Mouse (Mus musculus): ENCODE data around the gene Polr3b.
A peak's percentile ranks its signal among the peaks of the same experiment; 100 is the strongest.

Gene Polr3b

DNA sequence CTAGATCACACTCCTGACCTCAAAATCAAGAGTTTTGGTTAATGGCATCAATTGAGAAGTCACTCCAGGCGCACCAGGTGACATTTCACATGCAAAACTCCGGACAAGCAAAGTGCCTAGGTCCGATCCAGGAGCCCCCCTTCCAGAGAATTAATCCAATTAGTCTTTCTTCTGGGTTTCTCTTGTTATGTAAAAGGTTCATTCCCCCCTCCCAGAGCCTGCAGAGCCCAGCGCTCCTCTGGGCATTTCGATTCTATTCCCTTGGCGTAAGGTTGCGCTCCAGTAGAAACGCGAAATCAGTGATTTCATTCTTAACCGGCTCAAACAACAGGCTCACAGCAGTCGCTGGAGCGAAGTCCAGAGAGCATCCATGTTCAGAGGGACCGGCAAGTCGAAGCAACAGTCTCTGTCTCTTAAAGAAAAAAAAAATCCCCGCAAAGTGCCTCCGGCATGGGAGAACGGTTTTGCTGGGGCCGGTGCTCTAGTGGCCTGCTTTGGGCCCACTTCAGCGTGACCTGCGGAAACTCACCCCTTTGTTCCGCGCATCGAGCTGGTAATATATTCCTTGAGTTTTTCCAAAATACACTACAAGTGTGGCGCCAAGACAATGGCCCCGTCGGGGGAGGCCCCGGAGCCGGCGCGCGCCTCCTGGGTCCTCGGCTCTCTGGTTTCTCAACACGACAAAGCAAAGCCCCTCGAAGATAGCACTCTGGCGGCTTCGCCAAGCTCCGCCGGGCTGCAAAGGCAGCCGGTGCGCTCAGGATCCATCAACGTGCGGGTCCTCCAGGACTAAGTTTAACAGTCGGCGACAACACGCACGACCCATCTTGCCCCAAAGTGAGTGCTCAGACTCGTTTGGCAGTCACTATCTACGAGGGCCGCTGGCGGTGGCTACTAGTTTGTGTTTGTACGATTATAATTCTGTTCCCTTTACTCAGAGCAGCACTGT lies 136.7 kb downstream of the Polr3b start:
- no peak for DNase-seq (ENCODE audit: low read depth, low spot score)

DNA sequence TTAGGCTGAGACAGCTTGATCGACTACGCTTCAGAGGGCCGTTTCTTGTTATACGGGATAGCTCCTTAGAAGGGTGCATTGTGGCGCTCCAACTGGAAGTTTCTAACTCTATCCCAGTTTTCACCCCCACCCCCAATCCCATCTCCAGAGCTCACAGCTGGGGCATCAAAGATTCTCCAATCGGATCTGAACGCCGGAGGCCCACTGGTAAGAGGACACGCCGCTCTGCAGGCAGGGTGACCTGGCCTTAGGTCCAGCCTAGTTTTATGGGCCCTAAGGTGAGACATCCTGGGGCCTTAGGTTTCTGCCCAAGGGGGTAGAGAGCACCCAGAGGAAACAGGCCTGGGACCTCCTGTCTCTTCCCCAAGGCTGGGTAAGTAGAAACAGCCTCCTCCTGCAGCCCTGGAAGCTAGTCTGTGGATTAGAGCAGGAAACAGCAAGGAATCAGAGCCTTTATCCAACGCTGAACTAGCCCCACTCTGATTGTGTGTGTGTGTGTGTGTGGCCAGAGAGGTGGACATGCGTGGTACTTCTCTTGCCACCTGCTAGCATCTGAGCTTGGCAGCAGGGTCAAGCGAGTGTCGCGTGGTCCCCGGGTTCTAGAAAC lies 137.5 kb downstream of the Polr3b start:
- DNase-seq (ENCODE audit: low read depth, low spot score): no peak

DNA sequence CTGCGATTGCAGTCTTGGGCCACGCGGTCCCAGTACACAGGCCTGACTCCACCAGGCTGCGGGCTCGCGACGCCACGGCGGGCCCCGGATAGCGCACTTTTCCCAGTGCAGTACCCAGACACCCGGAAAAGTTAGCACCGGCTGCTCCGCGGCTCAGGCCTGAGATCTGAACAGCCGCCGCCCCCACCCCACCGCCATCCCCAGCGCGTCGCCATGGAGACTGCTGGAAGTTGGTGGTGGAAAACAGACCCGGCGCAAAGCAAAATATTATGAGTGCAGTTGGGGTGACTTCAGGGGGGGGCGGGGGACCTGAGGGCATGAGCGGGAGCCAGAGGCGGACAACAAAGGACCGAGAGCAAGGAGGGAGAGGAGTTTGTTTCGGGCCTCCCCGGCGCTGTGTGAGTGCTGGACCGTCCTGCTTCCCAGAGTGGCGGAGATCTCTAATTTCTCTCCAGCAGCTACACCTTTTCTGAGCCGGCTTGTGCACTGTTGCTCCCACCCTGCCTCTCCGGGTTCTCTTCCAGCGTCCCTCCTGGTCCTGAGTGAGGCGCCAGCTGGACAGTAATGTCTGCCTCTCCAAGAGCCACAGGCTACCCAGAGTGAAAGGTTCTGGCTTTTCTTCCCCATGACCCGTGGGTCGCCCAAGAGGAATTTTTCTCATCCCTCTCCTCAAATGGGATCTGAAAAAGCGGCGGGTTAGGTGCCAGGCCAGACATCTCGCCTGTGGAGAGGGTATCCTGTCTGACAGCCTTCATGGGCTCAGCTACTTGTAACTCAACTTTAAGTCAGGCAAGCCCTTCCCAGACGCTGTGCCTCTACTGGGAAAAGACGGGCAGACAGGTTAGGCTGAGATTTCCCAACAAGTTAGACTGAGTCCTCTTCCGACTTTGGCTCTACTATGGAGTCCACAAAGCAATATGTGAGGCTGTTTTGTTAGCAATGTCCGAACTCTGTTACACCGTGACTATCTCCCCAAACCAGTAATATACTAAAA lies 138.3 kb downstream of the Polr3b start:
- peak; percentile 45 for DNase-seq (ENCODE audit: low read depth, low spot score)

DNA sequence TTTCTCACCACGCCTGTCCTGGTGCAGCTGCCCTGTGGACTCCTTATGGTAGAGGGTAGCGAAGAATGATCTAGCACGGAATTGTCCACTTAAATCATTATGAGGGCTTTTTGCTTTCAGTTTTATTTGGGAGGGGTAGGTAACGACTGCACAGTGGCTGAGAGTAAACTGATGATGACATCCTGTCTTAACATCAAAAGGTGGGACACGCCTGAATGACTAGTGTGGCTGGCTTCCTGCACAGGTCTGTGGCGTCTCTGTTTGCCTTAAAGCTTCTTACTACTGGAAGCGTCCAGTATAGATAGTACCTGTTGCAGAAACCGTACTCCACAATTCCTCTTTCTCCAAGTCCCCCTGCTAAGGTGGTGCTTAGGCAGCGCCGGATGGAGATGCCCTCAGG lies 146.7 kb downstream of the Polr3b start:
- no peak for DNase-seq (ENCODE audit: low read depth, low spot score)

DNA sequence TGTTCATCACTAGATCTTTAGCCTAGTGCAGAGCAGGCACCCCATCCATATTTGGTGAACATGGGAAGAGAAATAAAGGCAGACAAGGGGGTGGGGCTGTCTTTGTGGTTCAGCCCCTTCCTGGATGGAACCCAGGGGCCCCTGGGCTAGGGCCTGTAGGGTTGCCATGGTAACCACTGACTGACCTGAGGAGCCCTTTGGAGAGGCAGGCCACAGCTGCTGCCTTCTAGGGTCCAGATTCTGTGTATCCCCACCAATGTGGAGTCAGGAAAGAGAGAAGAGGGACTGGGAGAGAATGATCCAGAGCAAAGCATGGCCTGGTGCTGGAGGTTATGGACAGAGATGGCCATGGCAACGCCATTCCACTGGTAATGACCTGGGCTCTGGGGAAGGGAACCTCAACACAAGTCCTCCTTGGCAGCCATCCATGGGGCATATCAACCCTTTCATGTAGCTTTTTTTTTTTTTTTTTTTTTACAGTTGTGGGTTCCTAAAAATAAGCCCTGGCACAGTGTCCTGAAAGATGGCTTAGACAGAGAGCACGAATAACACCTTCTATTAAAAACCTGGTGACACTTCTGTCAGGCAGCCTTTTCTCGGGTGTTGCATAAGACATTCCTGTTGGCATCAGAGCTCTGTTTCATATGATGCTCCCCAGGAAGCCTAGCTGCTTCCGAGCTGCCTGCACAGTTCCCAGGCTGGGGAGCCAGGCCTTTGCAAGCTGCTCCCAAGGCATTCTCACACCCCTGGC lies 150.5 kb downstream of the Polr3b start:
- DNase-seq (ENCODE audit: low read depth, low spot score): peak; percentile 91

DNA sequence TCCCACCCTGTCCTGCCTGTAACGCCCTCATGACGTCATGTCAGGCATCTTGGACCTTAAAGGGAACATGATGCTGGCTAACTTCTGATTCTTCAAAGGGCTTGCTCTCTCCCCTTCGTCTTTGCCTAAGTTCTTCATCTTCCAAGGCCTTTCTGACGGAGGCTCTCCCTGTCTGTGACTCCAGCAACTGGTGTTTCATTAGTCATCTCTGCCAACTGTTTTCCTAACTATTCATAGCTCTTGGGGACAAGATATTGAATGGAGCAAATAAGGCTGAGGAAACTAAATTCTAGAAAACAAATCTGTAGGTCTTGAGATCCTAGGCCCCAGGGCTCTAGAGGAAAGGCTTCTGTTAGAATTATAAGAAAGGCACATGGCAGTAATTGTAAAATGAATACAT lies 151.8 kb downstream of the Polr3b start:
- DNase-seq (ENCODE audit: low read depth, low spot score): peak; percentile 51

DNA sequence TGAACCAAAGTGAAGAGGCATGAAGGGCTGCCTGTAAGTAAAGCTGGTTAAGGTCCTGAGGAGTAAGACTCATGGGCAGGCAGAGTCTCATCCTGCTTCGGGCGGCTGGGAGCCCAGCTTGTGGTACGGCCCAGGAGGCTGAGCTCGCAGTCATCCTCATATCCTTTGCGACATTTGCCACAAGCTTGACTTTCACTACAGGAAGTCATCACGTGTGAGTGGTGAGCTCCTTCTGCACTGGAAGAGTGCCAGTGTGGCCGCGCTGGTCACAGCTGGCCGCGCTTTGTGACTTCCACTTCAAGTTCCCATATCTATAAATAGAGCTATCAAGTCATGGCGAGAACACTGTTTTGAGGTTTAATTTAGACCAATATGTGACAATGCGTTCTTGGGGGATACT lies 152.5 kb downstream of the Polr3b start:
- peak; percentile 57 for DNase-seq (ENCODE audit: low read depth, low spot score)

Measured in brain, adult 2 months (tissue).